Mouse (Mus musculus) lung, postnatal 14 days (tissue): ENCODE results near the gene Tenm3.

Experiments
- DNase-seq: peaks from one replicate; pipeline ENCODE4 v3.0.0; 2021

Gene Tenm3

GRCm38 (mm10) chr8:48313985-48314368, 529.8 kb downstream of the Tenm3 start:
- no peak for DNase-seq

GRCm38 (mm10) chr8:48313210-48313984, 530.4 kb downstream of the Tenm3 start:
- DNase-seq, result no peak

- DNase-seq, result no peak
Observed at GRCm38 (mm10) chr8:48311706-48312105, 532.0 kb downstream of the Tenm3 start.

- no peak for DNase-seq
Observed at GRCm38 (mm10) chr8:48310240-48310849, 533.4 kb downstream of the Tenm3 start.

GRCm38 (mm10) chr8:48309191-48309987, 534.4 kb downstream of the Tenm3 start:
- DNase-seq, result peak; percentile 7

GRCm38 (mm10) chr8:48304224-48304623, 539.5 kb downstream of the Tenm3 start:
- DNase-seq, result no peak

GRCm38 (mm10) chr8:48300613-48301037, 543.1 kb downstream of the Tenm3 start:
- DNase-seq, result peak; percentile 2

GRCm38 (mm10) chr8:48300061-48300460, 543.7 kb downstream of the Tenm3 start:
- no peak for DNase-seq

GRCm38 (mm10) chr8:48299341-48299740, 544.4 kb downstream of the Tenm3 start:
- no peak for DNase-seq

GRCm38 (mm10) chr8:48296371-48296770, 547.4 kb downstream of the Tenm3 start:
- no peak for DNase-seq

- no peak for DNase-seq
Observed at GRCm38 (mm10) chr8:48295558-48295957, 548.2 kb downstream of the Tenm3 start.

- DNase-seq, result no peak
Observed at GRCm38 (mm10) chr8:48293797-48294196, 550.0 kb downstream of the Tenm3 start.

GRCm38 (mm10) chr8:48285432-48285831, 558.3 kb downstream of the Tenm3 start:
- no peak for DNase-seq

- no peak for DNase-seq
Observed at GRCm38 (mm10) chr8:48281855-48282254, 561.9 kb downstream of the Tenm3 start.

- no peak for DNase-seq
Observed at GRCm38 (mm10) chr8:48279360-48279759, 564.4 kb downstream of the Tenm3 start.

GRCm38 (mm10) chr8:48277986-48278635, 565.6 kb downstream of the Tenm3 start:
- no peak for DNase-seq

GRCm38 (mm10) chr8:48275066-48275465, 568.7 kb downstream of the Tenm3 start:
- no peak for DNase-seq

- DNase-seq, result no peak
Observed at GRCm38 (mm10) chr8:48274566-48274965, 569.2 kb downstream of the Tenm3 start.

- DNase-seq, result no peak
Observed at GRCm38 (mm10) chr8:48268638-48269037, 575.1 kb downstream of the Tenm3 start.

GRCm38 (mm10) chr8:48260265-48260664, 583.5 kb downstream of the Tenm3 start:
- DNase-seq, result no peak

- no peak for DNase-seq
Observed at GRCm38 (mm10) chr8:48259832-48260231, 583.9 kb downstream of the Tenm3 start.

GRCm38 (mm10) chr8:48243876-48244275, 599.9 kb downstream of the Tenm3 start:
- no peak for DNase-seq

GRCm38 (mm10) chr8:48240917-48241531, 602.7 kb downstream of the Tenm3 start:
- no peak for DNase-seq
